Mouse (Mus musculus) frontal cortex, adult 2 months (tissue): Measurements from ENCODE around the gene Dnaja4. TPM values are rescaled to one million over a fixed set of nuclear protein-coding genes. Genes with fewer than 3 reads are reported as not detected.

Source experiments
- DNase-seq, 2 experiments: peaks; one replicate each; pipeline ENCODE4 v3.0.0; 2022; ENCODE audit warnings: low spot score in 1 of 2; ENCODE audit errors: extremely low spot score in 1 of 2
- polyA plus RNA-seq: library from polyadenylated mRNA; depleted of rRNA; stranded (reverse); fragments of >200 nt; gene quantifications from 2 replicates; pipeline ENCODE4 v1.2.3, GENCODE M21; 2012; rRNA removed

Gene Dnaja4
- polyA plus RNA-seq, 1 experiment: 46.6 TPM

- no peak for DNase-seq
Measured at GRCm38 (mm10) chr9:54750215-54750981, 51.7 kb downstream of the Dnaja4 start.

- no peak for DNase-seq
Measured at GRCm38 (mm10) chr9:54751684-54752083, 53.0 kb downstream of the Dnaja4 start.

- no peak for DNase-seq
Measured at GRCm38 (mm10) chr9:54752201-54752943, 53.7 kb downstream of the Dnaja4 start.

- DNase-seq: no peak
Measured at GRCm38 (mm10) chr9:54752944-54753295, 54.2 kb downstream of the Dnaja4 start.

- no peak for DNase-seq
Measured at GRCm38 (mm10) chr9:54759592-54759991, 60.9 kb downstream of the Dnaja4 start.

- DNase-seq: no peak
Measured at GRCm38 (mm10) chr9:54764091-54764490, 65.4 kb downstream of the Dnaja4 start.

GRCm38 (mm10) chr9:54764561-54765217 lies 66.0 kb downstream of the Dnaja4 start, which contains the start of gene Crabp1:
Gene Crabp1, plus strand, starts transcription at chr9:54764748.
- no peak for DNase-seq

- no peak for DNase-seq
Measured at GRCm38 (mm10) chr9:54765336-54766085, 66.8 kb downstream of the Dnaja4 start.

Other genes with a start within 250 kb of the Dnaja4 start
- gene Dmxl2, start 197.2 kb upstream of the Dnaja4 start, polyA plus RNA-seq: 87.6 and 92.6 TPM in 2 replicates
- 0.06 TPM in 1 of 2 replicates, not detected in the other for gene Sh2d7, start 159.9 kb upstream of the Dnaja4 start, polyA plus RNA-seq
- 29.3 and 34.6 TPM in 2 replicates for gene Cib2, start 138.7 kb upstream of the Dnaja4 start, polyA plus RNA-seq
- 177 and 196 TPM in 2 replicates for gene Idh3a, start 112.5 kb upstream of the Dnaja4 start, polyA plus RNA-seq
- 202 and 203 TPM in 2 replicates for gene Acsbg1, start 37.0 kb upstream of the Dnaja4 start, polyA plus RNA-seq
- gene Wdr61, start 35.6 kb downstream of the Dnaja4 start, polyA plus RNA-seq: 63.2 and 66.1 TPM in 2 replicates
- gene Crabp1, start 65.9 kb downstream of the Dnaja4 start, polyA plus RNA-seq: 10.8 and 16.7 TPM in 2 replicates
- gene Ireb2, start 164.9 kb downstream of the Dnaja4 start, polyA plus RNA-seq: 26.9 and 30.1 TPM in 2 replicates
- gene Hykk, start 218.4 kb downstream of the Dnaja4 start, polyA plus RNA-seq: 1.3 and 1.6 TPM in 2 replicates